9 mouse cellular contexts compared by ENCODE assay signal in the genomic region with DNA sequence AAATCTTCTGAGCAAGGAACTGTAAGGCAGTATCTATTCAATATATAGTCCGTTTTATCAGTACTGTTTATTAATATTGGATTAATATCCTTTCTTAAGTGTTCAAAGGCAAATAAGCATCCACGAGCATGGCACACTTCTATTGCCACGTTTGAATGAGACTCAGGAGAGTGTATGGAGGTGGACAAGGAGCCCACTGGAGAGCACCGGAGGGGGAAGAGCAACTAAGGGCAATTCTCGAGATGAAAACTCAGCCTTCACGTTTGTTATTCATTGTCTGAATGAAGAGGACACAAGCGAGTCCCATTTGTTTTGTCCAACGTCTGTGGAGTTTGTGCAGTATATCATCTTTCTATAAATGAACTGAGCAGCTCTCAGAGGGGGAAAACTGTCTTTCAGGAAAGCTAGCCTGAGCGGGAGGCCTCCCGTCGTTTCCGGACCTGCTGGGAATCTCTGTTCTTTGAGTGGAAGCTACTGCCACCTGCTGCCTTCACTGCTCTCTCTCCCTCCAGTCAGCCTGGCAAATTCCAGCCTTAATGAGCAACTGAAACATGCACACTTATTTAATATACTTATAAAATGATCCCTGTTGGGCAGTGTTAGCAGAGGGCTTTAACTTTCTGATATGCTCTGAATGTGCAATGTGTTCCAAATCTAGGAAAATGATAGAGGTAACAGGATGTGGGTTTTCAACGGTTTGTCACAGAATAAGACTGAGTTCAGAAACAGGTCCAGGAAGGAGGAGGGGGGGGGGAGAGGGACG. TPM values are rescaled to one million over a fixed set of nuclear protein-coding genes. Genes with fewer than 3 reads are reported as not detected.
A peak's percentile ranks its signal among the peaks of the same experiment; 100 is the strongest.
DNase-seq lines count a peak whose midpoint lies in the region; ATAC-seq lines count a peak whose summit lies in the region.
"Had no signal": no experiment of that assay in that cellular context is flagged by ENCODE, and none has a peak within 500 bp of the region (broad histone marks: within the 10 kb centered on the region; RNA-seq: fewer than 3 reads in every experiment).

No protein-coding gene starts in this region.

- H3K9me3 ChIP-seq in liver, embryonic 11.5 days (ENCODE audit: control insufficient read depth, low read length): no peaks in the 10 kb centered on the region
- H3K9me3 ChIP-seq in heart, embryonic 10.5 days: no peaks in the 10 kb centered on the region
- no peaks in the 10 kb centered on the region for H3K9me3 ChIP-seq in limb, embryonic 11.5 days (ENCODE audit: control insufficient read depth, low read length)
- H3K9me3 ChIP-seq: liver, embryonic 15.5 days had no signal

- peak; percentile 44 for DNase-seq in liver
- no peak for DNase-seq in liver, embryonic 11.5 days (ENCODE audit: low spot score)
- peak; percentile 45 for DNase-seq in embryo, embryonic 9.5 days (ENCODE audit: extremely low spot score)
- DNase-seq in heart, embryonic 10.5 days (ENCODE audit: low spot score): peak; percentile 82
- peak; percentile 70 for DNase-seq in kidney, adult 9 months
- DNase-seq in limb, embryonic 11.5 days (ENCODE audit: low spot score): peak; percentile 58
- peak; percentile 62 for DNase-seq in naive thymus-derived CD4-positive, alpha-beta T cell, adult 2 months (ENCODE audit: low read depth)
- peak; percentile 23 to 42 for DNase-seq in thymus, postnatal 10 days (ENCODE audit: low spot score in 2 of 2)

- no peak overlapping the region for H3K4me3 ChIP-seq in liver, embryonic 11.5 days (ENCODE audit: low read depth, low read length)
- no peak overlapping the region for H3K4me3 ChIP-seq in heart, embryonic 10.5 days
- H3K4me3 ChIP-seq in limb, embryonic 11.5 days (ENCODE audit: low read depth, low read length): no peak overlapping the region
- H3K4me3 ChIP-seq: liver, embryonic 15.5 days had no signal

- no peaks in the 10 kb centered on the region for H3K36me3 ChIP-seq in liver, embryonic 11.5 days (ENCODE audit: control insufficient read depth, insufficient read depth, low read length)
- H3K36me3 ChIP-seq in heart, embryonic 10.5 days: no peaks in the 10 kb centered on the region
- no peaks in the 10 kb centered on the region for H3K36me3 ChIP-seq in limb, embryonic 11.5 days (ENCODE audit: control insufficient read depth, insufficient read depth, low read length)
- H3K36me3 ChIP-seq: liver, embryonic 15.5 days had no signal

- H3K4me1 ChIP-seq in liver, embryonic 11.5 days (replicated peaks; ENCODE audit: control insufficient read depth, insufficient read depth, low read length): peaks cover 6% of the 10 kb centered on the region
- H3K4me1 ChIP-seq in heart, embryonic 10.5 days: peaks cover 21% of the 10 kb centered on the region
- no peaks in the 10 kb centered on the region for H3K4me1 ChIP-seq in limb, embryonic 11.5 days (ENCODE audit: control insufficient read depth, insufficient read depth, low read length)
- H3K4me1 ChIP-seq: liver, embryonic 15.5 days had no signal

- 18% methylated on average over 14 of the region's 14 CpGs for WGBS in liver, embryonic 11.5 days
- 22% methylated on average over 14 of the region's 14 CpGs for WGBS in heart, embryonic 10.5 days
- WGBS in limb, embryonic 11.5 days: 22% methylated on average over 14 of the region's 14 CpGs

- H3K9ac ChIP-seq in liver, embryonic 11.5 days (ENCODE audit: low read depth, low read length): no peak overlapping the region
- H3K9ac ChIP-seq in limb, embryonic 11.5 days (ENCODE audit: low read length): no peak overlapping the region
- H3K9ac ChIP-seq: liver, embryonic 15.5 days had no signal

- no peak; the same call in 1 of the 2 replicates for ATAC-seq in liver, embryonic 11.5 days (replicated peaks; ENCODE audit: low FRiP score)
- no peak for ATAC-seq in limb, embryonic 11.5 days (ENCODE audit: insufficient number of reproducible peaks, low FRiP score, low TSS enrichment, low read depth)

- no peak overlapping the region for H3K4me2 ChIP-seq in liver, embryonic 11.5 days
- no peak overlapping the region for H3K4me2 ChIP-seq in limb, embryonic 11.5 days (ENCODE audit: low read depth, severe bottlenecking)
- H3K4me2 ChIP-seq: liver, embryonic 15.5 days had no signal

- no peak overlapping the region for H3K27ac ChIP-seq in liver, embryonic 11.5 days (ENCODE audit: low read depth, low read length)
- no peak overlapping the region for H3K27ac ChIP-seq in heart, embryonic 10.5 days
- H3K27ac ChIP-seq in limb, embryonic 11.5 days (replicated peaks; ENCODE audit: low read depth, low read length): no peak overlapping the region
- H3K27ac ChIP-seq: liver, embryonic 15.5 days had no signal

- no peaks in the 10 kb centered on the region for H3K27me3 ChIP-seq in liver, embryonic 11.5 days (replicated peaks; ENCODE audit: control insufficient read depth, insufficient read depth, low read length)
- H3K27me3 ChIP-seq in heart, embryonic 10.5 days (ENCODE audit: insufficient read depth, poor library complexity, severe bottlenecking): no peaks in the 10 kb centered on the region
- H3K27me3 ChIP-seq in limb, embryonic 11.5 days (ENCODE audit: control insufficient read depth, insufficient read depth, low read length): no peaks in the 10 kb centered on the region
- H3K27me3 ChIP-seq: liver, embryonic 15.5 days had no signal

RNA-seq across cellular contexts. Expression of gene Slc38a11, which starts 26.3 kb away (rescaled TPM):
- polyA plus RNA-seq in liver, embryonic 11.5 days (2014; fragmentation: Nextera tagmentation; extraction: Ambion mirVana): 0.23 TPM in 1 of 2 replicates, not detected in the other
- polyA plus RNA-seq in heart, embryonic 10.5 days (2016; fragmentation: Nextera tagmentation; extraction: Ambion mirVana): 0.15 TPM in 1 of 2 replicates, not detected in the other
- 0.37 and 0.85 TPM in 2 replicates for polyA plus RNA-seq in limb, embryonic 11.5 days (2014; fragmentation: Nextera tagmentation; extraction: Ambion mirVana)
- polyA plus RNA-seq: liver, embryonic 15.5 days had no signal
